Mouse (Mus musculus) stomach, embryonic 14.5 days (tissue): Measurements from ENCODE around the gene Ctns. TPM values are rescaled to one million over a fixed set of nuclear protein-coding genes. Genes with fewer than 3 reads are reported as not detected.
A peak's percentile ranks its signal among the peaks of the same experiment; 100 is the strongest.

Source experiments
- ATAC-seq: fragments of 200-750 bp; cut with Nextera tagmentation; 2 replicates; pipeline ENCODE4 v1.8.0; 2017; ENCODE audit warnings: low read depth, moderate TSS enrichment; ENCODE audit not compliant: insufficient number of reproducible peaks, insufficient read depth, low FRiP score
- H3K27ac ChIP-seq: fragments of 300-500 bp; sonication (generic); 2 replicates; pipeline ENCODE4 v1.5.1; 2014; ENCODE audit warnings: mild to moderate bottlenecking, low read length, moderate library complexity, mixed read lengths
- H3K27me3 ChIP-seq: fragments of 300-500 bp; sonication (generic); 2 replicates; pipeline ENCODE4 v1.6.1; 2014; ENCODE audit warnings: low read length, control low read depth, mixed read lengths; ENCODE audit not compliant: control insufficient read depth, insufficient read depth
- H3K36me3 ChIP-seq: fragments of 300-500 bp; sonication (generic); 2 replicates; pipeline ENCODE4 v1.6.1; 2014; ENCODE audit warnings: mild to moderate bottlenecking, control low read depth, low read length, moderate library complexity, mixed read lengths; ENCODE audit not compliant: control insufficient read depth, insufficient read depth
- H3K4me1 ChIP-seq: fragments of 300-500 bp; sonication (generic); 2 replicates; pipeline ENCODE4 v1.6.1; 2014; ENCODE audit warnings: low read length, control low read depth, mixed read lengths; ENCODE audit not compliant: control insufficient read depth, insufficient read depth
- H3K4me2 ChIP-seq: fragments of 300-500 bp; sonication (generic); replicated peaks from 2 replicates; pipeline ENCODE4 v1.6.1; 2014; ENCODE audit warnings: low read depth, low read length, control low read depth
- H3K4me3 ChIP-seq: fragments of 300-500 bp; sonication (generic); 2 replicates; pipeline ENCODE4 v1.5.1; 2014; ENCODE audit warnings: low read depth, low read length, control low read depth
- H3K9ac ChIP-seq: fragments of 300-500 bp; sonication (generic); replicated peaks from 2 replicates; pipeline ENCODE4 v1.6.1; 2014; ENCODE audit warnings: low read depth, mild to moderate bottlenecking, control low read depth, low read length, moderate library complexity, mixed read lengths
- H3K9me3 ChIP-seq: fragments of 300-500 bp; sonication (generic); 2 replicates; pipeline ENCODE4 v1.6.1; 2016; ENCODE audit warnings: low read depth, low read length, control low read depth; ENCODE audit not compliant: control insufficient read depth
- WGBS: fragments of 180-500 bp; shearing (Covaris S2); extraction: QIAGEN DNeasy Blood & Tissue Kit; methylation state at CpG from one replicate; pipeline ENCODE4 v1.1.7; 2014; 5-methylcytosine and 5-hydroxymethylcytosine counted together
- polyA plus RNA-seq: library from polyadenylated mRNA; unstranded; fragments of >200 nt; fragmentation: Nextera tagmentation; extraction: Ambion mirVana; gene quantifications from 2 replicates; pipeline ENCODE4 v1.2.1, GENCODE M21; 2014

The Ctns gene
- polyA plus RNA-seq, 1 experiment from 2014 or later = 20.0 TPM

DNA sequence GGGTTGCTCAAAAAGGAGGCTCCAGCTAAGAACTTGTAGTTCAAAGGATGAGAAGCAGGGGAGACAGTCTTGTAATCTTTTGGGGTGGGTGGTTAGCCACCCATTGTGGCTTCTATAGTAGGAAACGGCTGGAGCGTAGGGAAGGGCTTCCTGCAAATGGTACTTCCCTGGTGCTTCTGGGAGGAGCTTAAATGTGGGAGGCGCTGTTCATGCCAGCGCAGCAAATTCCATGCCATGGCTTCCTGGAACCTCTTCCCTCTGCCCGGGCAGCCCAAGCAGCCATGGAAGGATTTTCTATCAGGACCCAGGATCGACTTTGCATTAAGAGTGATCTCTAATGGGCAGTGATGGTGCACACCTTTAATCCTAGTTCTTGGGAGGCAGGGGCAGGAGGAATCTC, 30.3 kb downstream of the Ctns start:
- H3K4me1 ChIP-seq = peaks cover 13% of the 10 kb centered on the region; the same call in 1 of the 2 replicates
- no peak overlapping the region for H3K4me3 ChIP-seq
- H3K36me3 ChIP-seq = peaks cover 7% of the 10 kb centered on the region; the same call in 1 of the 2 replicates
- no peak overlapping the region for H3K27ac ChIP-seq
- H3K9me3 ChIP-seq = no peaks in the 10 kb centered on the region
- 83% methylated on average over 6 of the region's 6 CpGs for WGBS
- no peaks in the 10 kb centered on the region for H3K27me3 ChIP-seq
- no peak overlapping the region for H3K4me2 ChIP-seq
- ATAC-seq = no peak
- no peak overlapping the region for H3K9ac ChIP-seq

DNA sequence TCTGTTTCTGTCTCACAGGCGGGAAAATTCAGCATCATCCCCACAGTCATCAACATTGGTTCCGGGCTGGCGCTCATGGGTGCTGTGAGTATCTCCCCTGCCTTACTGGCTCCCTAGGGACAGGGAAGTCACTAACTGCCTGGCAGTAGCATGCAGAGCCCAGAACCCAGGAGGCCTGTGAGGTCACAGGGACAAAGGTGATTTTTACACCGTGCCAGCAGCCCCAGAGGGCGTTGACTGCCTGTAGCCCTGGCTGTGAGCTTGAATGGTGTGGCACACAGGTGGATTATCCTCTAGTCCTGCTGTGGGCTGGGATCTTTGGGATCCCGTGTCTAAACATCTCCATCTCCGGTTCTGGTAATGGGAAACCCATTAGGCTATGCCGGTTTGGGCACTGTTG, 30.8 kb downstream of the Ctns start:
- no peaks in the 10 kb centered on the region for H3K9me3 ChIP-seq
- ATAC-seq = no peak
- no peak overlapping the region for H3K4me2 ChIP-seq
- H3K27ac ChIP-seq = no peak overlapping the region
- WGBS = 75% methylated on average over 8 of the region's 8 CpGs
- H3K4me1 ChIP-seq = peaks cover 13% of the 10 kb centered on the region; the same call in 1 of the 2 replicates
- no peaks in the 10 kb centered on the region for H3K27me3 ChIP-seq
- no peak overlapping the region for H3K4me3 ChIP-seq
- H3K9ac ChIP-seq = no peak overlapping the region
- H3K36me3 ChIP-seq = 0 out of 2 replicates have a peak, but pooled peaks cover 3% of the 10 kb centered on the region

GRCm38 (mm10) chr11:73162284-73162683, 36.6 kb downstream of the Ctns start:
- Histone ChIP-seq H3K4me3 (no peak overlapping the region), H3K36me3 (no peaks in the 10 kb centered on the region), H3K4me2 (no peak overlapping the region), H3K27me3 (0 out of 2 replicates have a peak, but pooled peaks cover 8% of the 10 kb centered on the region), H3K27ac (no peak overlapping the region), H3K4me1 (peaks cover 6% of the 10 kb centered on the region; the same call in 1 of the 2 replicates), H3K9me3 (no peaks in the 10 kb centered on the region), H3K9ac (no peak overlapping the region)
- WGBS = 43% methylated on average over 5 of the region's 5 CpGs
- ATAC-seq = no peak

DNA sequence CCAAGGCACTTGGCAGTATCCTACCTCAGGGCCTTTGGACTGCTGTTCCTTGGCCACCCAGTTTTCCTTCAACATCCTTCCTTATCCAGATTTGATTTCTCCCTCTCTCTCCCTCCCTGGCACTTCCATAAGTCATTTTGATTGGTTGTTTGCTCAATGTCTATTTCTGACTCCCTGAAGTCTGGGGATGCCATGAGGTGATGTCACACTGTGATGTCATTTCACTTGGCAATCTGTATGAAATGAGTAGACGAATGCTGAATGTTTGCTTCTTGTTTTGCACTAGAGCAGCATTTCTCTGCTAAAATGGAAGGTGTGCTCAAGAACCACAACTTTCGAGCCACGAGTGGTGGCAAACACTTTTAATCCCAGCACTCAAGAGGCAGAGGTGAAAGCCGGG, 37.2 kb downstream of the Ctns start:
- H3K9ac ChIP-seq = no peak overlapping the region

GRCm38 (mm10) chr11:73160811-73161200, 38.0 kb downstream of the Ctns start:
- Histone ChIP-seq H3K27ac (no peak overlapping the region), H3K9me3 (no peaks in the 10 kb centered on the region), H3K36me3 (no peaks in the 10 kb centered on the region), H3K4me2 (peak overlapping the region; percentile 84), H3K27me3 (0 out of 2 replicates have a peak, but pooled peaks cover 8% of the 10 kb centered on the region), H3K4me3 (peak overlapping the region; percentile 37), H3K4me1 (no peaks in the 10 kb centered on the region), H3K9ac (0 out of 2 replicates have a peak overlapping the region, but pooled peaks have one; percentile 19)
- 0 out of 2 replicates have a peak, but pooled peaks have one; percentile 6 for ATAC-seq
- WGBS = 24% methylated on average over 6 of the region's 6 CpGs

More for the DNA sequence above, 37.2 kb downstream of the Ctns start:
- no peak overlapping the region for H3K27ac ChIP-seq
- no peak overlapping the region for H3K4me3 ChIP-seq
- whole genome bisulfite sequencing = 89% methylated on average over 4 of the region's 4 CpGs
- 0 out of 2 replicates have a peak, but pooled peaks cover 8% of the 10 kb centered on the region for H3K27me3 ChIP-seq
- no peak overlapping the region for H3K4me2 ChIP-seq
- H3K4me1 ChIP-seq = peaks cover 6% of the 10 kb centered on the region; the same call in 1 of the 2 replicates
- no peaks in the 10 kb centered on the region for H3K36me3 ChIP-seq
- no peaks in the 10 kb centered on the region for H3K9me3 ChIP-seq
- ATAC-seq = no peak

GRCm38 (mm10) chr11:73159957-73160810, 38.7 kb downstream of the Ctns start, which contains the start of gene P2rx5:
Gene P2rx5, plus strand, starts transcription at chr11:73160421.
- WGBS = 3% methylated on average over 43 of the region's 49 CpGs
- H3K36me3 ChIP-seq = no peaks in the 10 kb centered on the region

DNA sequence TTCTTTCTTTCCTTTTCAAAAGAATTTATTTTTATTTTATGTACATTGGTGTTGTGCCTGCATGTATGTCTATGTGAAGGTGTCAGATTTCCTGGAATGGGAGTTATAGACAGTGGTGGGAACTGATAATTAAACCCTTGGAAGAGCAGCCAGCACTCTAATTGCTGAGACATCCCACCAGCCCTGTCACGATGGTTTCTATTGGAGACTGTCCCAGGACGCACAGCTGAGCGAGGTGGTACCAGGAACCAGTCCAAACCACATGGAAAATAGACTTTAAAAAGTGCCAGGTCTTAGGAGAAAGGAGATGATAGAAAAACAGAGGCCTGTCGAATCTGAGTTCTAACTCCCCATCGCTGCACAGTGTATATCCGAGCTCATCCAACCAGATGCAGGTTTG, 43.8 kb downstream of the Ctns start:
- no peaks in the 10 kb centered on the region for H3K9me3 ChIP-seq
- 71% methylated on average over 6 of the region's 6 CpGs for WGBS
- H3K4me2 ChIP-seq = no peak overlapping the region
- no peak overlapping the region for H3K27ac ChIP-seq
- 0 out of 2 replicates have a peak, but pooled peaks cover 6% of the 10 kb centered on the region for H3K27me3 ChIP-seq
- H3K36me3 ChIP-seq = no peaks in the 10 kb centered on the region
- no peaks in the 10 kb centered on the region for H3K4me1 ChIP-seq
- no peak overlapping the region for H3K9ac ChIP-seq
- no peak for ATAC-seq
- no peak overlapping the region for H3K4me3 ChIP-seq

More at GRCm38 (mm10) chr11:73159957-73160810, 38.7 kb downstream of the Ctns start, which contains the start of gene P2rx5:
- Histone ChIP-seq H3K4me3 (peak within 1 kb of the TSS; percentile 37), H3K27ac (no peak within 1 kb of the TSS), H3K9ac (0 out of 2 replicates have a peak within 1 kb of the TSS, but pooled peaks have one; percentile 19), H3K4me1 (no peaks in the 10 kb centered on the region), H3K4me2 (peak within 1 kb of the TSS; percentile 84), H3K9me3 (no peaks in the 10 kb centered on the region), H3K27me3 (0 out of 2 replicates have a peak, but pooled peaks cover 8% of the 10 kb centered on the region)
- ATAC-seq = peak; percentile 24; the same call in 1 of the 2 replicates

DNA sequence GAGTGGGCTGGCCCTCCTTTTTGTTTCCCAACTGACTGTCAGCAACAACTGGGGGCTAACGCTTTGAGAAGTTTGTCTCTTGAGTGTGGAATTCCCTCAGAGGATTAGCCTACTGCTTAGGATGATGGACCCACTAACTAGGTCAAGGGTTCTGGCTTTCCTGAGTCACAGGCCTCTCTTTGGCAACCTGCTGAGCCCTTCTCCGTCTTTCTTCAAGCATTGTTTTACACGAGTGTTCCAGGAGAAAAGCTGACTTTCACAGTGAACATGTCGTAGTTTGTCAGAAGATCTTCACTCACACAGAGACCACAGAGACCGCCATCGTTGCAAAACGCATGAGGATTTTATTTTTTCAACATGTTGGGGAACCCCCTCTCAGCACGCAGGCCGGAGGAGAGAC, 50.6 kb downstream of the Ctns start:
- Histone ChIP-seq H3K4me3 (no peak overlapping the region), H3K4me1 (no peaks in the 10 kb centered on the region), H3K9ac (no peak overlapping the region), H3K27ac (no peak overlapping the region), H3K9me3 (no peaks in the 10 kb centered on the region), H3K27me3 (no peaks in the 10 kb centered on the region), H3K4me2 (no peak overlapping the region), H3K36me3 (no peaks in the 10 kb centered on the region)
- 85% methylated on average over 9 of the region's 9 CpGs for WGBS
- no peak for ATAC-seq
